In the genomic region with DNA sequence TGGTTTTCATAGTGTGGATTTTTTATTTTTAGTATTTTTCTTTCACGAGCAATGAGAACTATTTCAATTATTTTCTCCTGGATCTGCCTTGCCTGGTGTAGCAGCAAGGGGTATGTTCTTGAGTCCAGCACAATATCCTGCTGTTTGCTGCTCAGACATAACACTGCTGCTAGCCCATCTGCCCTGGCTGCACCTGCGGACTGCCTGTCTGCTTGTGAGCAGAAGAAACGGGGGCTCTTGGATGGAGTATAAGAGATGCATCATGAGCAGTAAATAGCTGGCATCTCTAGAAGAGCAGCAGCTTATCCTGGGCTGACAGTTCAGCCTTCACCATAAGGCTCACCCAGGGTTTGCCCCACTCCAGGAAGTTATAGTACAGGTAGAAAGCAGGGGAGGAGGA, we compare ENCODE assay signal across 13 mouse cellular contexts.
"Had no signal": no experiment of that assay in that cellular context is flagged by ENCODE, and none has a peak within 500 bp of the region (broad histone marks: within the 10 kb centered on the region; RNA-seq: fewer than 3 reads in every experiment).

No protein-coding gene starts in this region.

- H3K27me3 ChIP-seq: kidney, embryonic 15.5 days; limb, embryonic 13.5 days; neural tube, embryonic 15.5 days had no signal

- H3K9ac ChIP-seq: kidney, embryonic 15.5 days; limb, embryonic 13.5 days; liver, embryonic 14.5 days; neural tube, embryonic 15.5 days had no signal

- H3K4me3 ChIP-seq: kidney, embryonic 15.5 days; limb, embryonic 13.5 days; midbrain, embryonic 10.5 days; myocyte; neural tube, embryonic 15.5 days had no signal

- DNase-seq: layer of hippocampus, adult 9-11 months; layer of hippocampus, postnatal 36 days; lung, adult 18-20 months; lung, postnatal 4 days; thymus, adult 18-20 months; thymus, postnatal 14 days had no signal

- H3K36me3 ChIP-seq: kidney, embryonic 15.5 days; limb, embryonic 13.5 days; midbrain, embryonic 10.5 days had no signal

- H3K9me3 ChIP-seq: kidney, embryonic 15.5 days; limb, embryonic 13.5 days; midbrain, embryonic 10.5 days; neural tube, embryonic 15.5 days had no signal

- H3K4me2 ChIP-seq: kidney, embryonic 15.5 days; limb, embryonic 13.5 days; neural tube, embryonic 15.5 days had no signal

- H3K27ac ChIP-seq: kidney, embryonic 15.5 days; limb, embryonic 13.5 days; liver, embryonic 14.5 days; midbrain, embryonic 10.5 days; neural tube, embryonic 15.5 days; stomach, postnatal 0 days had no signal

- H3K4me1 ChIP-seq: kidney, embryonic 15.5 days; limb, embryonic 13.5 days; midbrain, embryonic 10.5 days; neural tube, embryonic 15.5 days had no signal
